Mouse (Mus musculus) hindbrain, embryonic 14.5 days (tissue): ENCODE results near the gene Npas2. TPM values are rescaled to one million over a fixed set of nuclear protein-coding genes. Genes with fewer than 3 reads are reported as not detected.

Experiments
- ATAC-seq: fragments of 200-750 bp; cut with Nextera tagmentation; 2 replicates; pipeline ENCODE4 v1.8.0; 2017; ENCODE audit warnings: moderate number of reproducible peaks, mild to moderate bottlenecking, moderate TSS enrichment, moderate library complexity; ENCODE audit not compliant: low FRiP score
- DNase-seq: peaks from one replicate; pipeline ENCODE4 v3.0.0-alpha.2; 2015; ENCODE audit warnings: low spot score
- H3K27ac ChIP-seq: fragments of 300-500 bp; sonication (generic); 2 replicates; pipeline ENCODE4 v1.5.1; 2014; ENCODE audit warnings: mild to moderate bottlenecking, moderate library complexity
- H3K27me3 ChIP-seq: fragments of 300-500 bp; sonication (generic); 2 replicates; pipeline ENCODE4 v1.6.1; 2014; ENCODE audit warnings: mild to moderate bottlenecking, low read length, mixed read lengths; ENCODE audit not compliant: control insufficient read depth, insufficient read depth
- H3K36me3 ChIP-seq: fragments of 300-500 bp; sonication (generic); replicated peaks from 2 replicates; pipeline ENCODE4 v1.6.1; 2014; ENCODE audit not compliant: control insufficient read depth, insufficient read depth
- H3K4me1 ChIP-seq: fragments of 300-500 bp; sonication (generic); replicated peaks from 2 replicates; pipeline ENCODE4 v1.6.1; 2014; ENCODE audit warnings: antibody characterized with exemption, low read length, mixed read lengths; ENCODE audit not compliant: control insufficient read depth, insufficient read depth
- H3K4me2 ChIP-seq: fragments of 300-500 bp; sonication (generic); replicated peaks from 2 replicates; pipeline ENCODE4 v1.6.1; 2014; ENCODE audit warnings: mild to moderate bottlenecking, moderate library complexity
- H3K4me3 ChIP-seq: fragments of 300-500 bp; sonication (generic); replicated peaks from 2 replicates; pipeline ENCODE4 v1.5.1; 2014; ENCODE audit warnings: mild to moderate bottlenecking, low read length
- H3K9ac ChIP-seq: fragments of 300-500 bp; sonication (generic); 2 replicates; pipeline ENCODE4 v1.6.1; 2014
- H3K9me3 ChIP-seq: fragments of 300-500 bp; sonication (generic); 2 replicates; pipeline ENCODE4 v1.6.1; 2016; ENCODE audit warnings: low read length; ENCODE audit not compliant: control insufficient read depth
- WGBS: fragments of 180-500 bp; shearing (Covaris S2); extraction: QIAGEN DNeasy Blood & Tissue Kit; methylation state at CpG from one replicate; pipeline ENCODE4 v1.1.7; 2014; 5-methylcytosine and 5-hydroxymethylcytosine counted together
- polyA plus RNA-seq: library from polyadenylated mRNA; unstranded; fragments of >200 nt; fragmentation: Nextera tagmentation; extraction: Ambion mirVana; gene quantifications from 2 replicates; pipeline ENCODE4 v1.2.1, GENCODE M21; 2014

Npas2 gene
- polyA plus RNA-seq, 1 experiment from 2014 or later = 0.60 TPM

GRCm38 (mm10) chr1:39266843-39267512 lies 73.4 kb downstream of the Npas2 start:
- H3K27ac ChIP-seq = no peak overlapping the region
- H3K9me3 ChIP-seq = no peaks in the 10 kb centered on the region
- WGBS = 45% methylated on average over 9 of the region's 9 CpGs
- no peak overlapping the region for H3K9ac ChIP-seq
- no peak for ATAC-seq
- H3K36me3 ChIP-seq = no peaks in the 10 kb centered on the region
- no peak overlapping the region for H3K4me3 ChIP-seq
- H3K4me1 ChIP-seq = 0 out of 2 replicates have a peak, but pooled peaks cover 5% of the 10 kb centered on the region
- DNase-seq = no peak
- no peak overlapping the region for H3K4me2 ChIP-seq
- H3K27me3 ChIP-seq = no peaks in the 10 kb centered on the region

- Histone ChIP-seq H3K4me2 (no peak overlapping the region), H3K36me3 (no peaks in the 10 kb centered on the region), H3K9ac (no peak overlapping the region), H3K4me3 (no peak overlapping the region), H3K27ac (no peak overlapping the region), H3K4me1 (no peaks in the 10 kb centered on the region), H3K9me3 (no peaks in the 10 kb centered on the region), H3K27me3 (no peaks in the 10 kb centered on the region)
- ATAC-seq (no peak), DNase-seq (no peak)
- WGBS = 68% methylated on average over 6 of the region's 6 CpGs
Observed at GRCm38 (mm10) chr1:39272976-39273375, 79.4 kb downstream of the Npas2 start.

- no peaks in the 10 kb centered on the region for H3K36me3 ChIP-seq
- no peak overlapping the region for H3K9ac ChIP-seq
- no peak for DNase-seq
- H3K4me1 ChIP-seq = no peaks in the 10 kb centered on the region
- H3K27ac ChIP-seq = no peak overlapping the region
- H3K4me2 ChIP-seq = no peak overlapping the region
- no peak overlapping the region for H3K4me3 ChIP-seq
- 93% methylated on average over 7 of the region's 7 CpGs for WGBS
- H3K9me3 ChIP-seq = no peaks in the 10 kb centered on the region
- no peaks in the 10 kb centered on the region for H3K27me3 ChIP-seq
- no peak for ATAC-seq
Observed at GRCm38 (mm10) chr1:39280391-39280790, 86.9 kb downstream of the Npas2 start.

GRCm38 (mm10) chr1:39280989-39281875 lies 87.7 kb downstream of the Npas2 start:
- H3K36me3 ChIP-seq = no peaks in the 10 kb centered on the region
- H3K9ac ChIP-seq = no peak overlapping the region
- DNase-seq = no peak
- H3K27ac ChIP-seq = no peak overlapping the region
- H3K4me3 ChIP-seq = no peak overlapping the region
- no peak for ATAC-seq
- H3K4me1 ChIP-seq = no peaks in the 10 kb centered on the region
- WGBS = 71% methylated on average over 15 of the region's 15 CpGs
- H3K27me3 ChIP-seq = no peaks in the 10 kb centered on the region
- H3K9me3 ChIP-seq = no peaks in the 10 kb centered on the region
- H3K4me2 ChIP-seq = no peak overlapping the region

- Histone ChIP-seq H3K4me1 (no peaks in the 10 kb centered on the region), H3K4me2 (no peak overlapping the region), H3K9me3 (no peaks in the 10 kb centered on the region), H3K9ac (no peak overlapping the region), H3K36me3 (no peaks in the 10 kb centered on the region), H3K27me3 (no peaks in the 10 kb centered on the region), H3K27ac (no peak overlapping the region), H3K4me3 (no peak overlapping the region)
- no peak for DNase-seq
- WGBS = 71% methylated on average over 5 of the region's 5 CpGs
- no peak for ATAC-seq
Observed at GRCm38 (mm10) chr1:39281888-39282287, 88.4 kb downstream of the Npas2 start.

- H3K9me3 ChIP-seq = no peaks in the 10 kb centered on the region
- no peaks in the 10 kb centered on the region for H3K4me1 ChIP-seq
- DNase-seq = no peak
- WGBS = 82% methylated on average over 7 of the region's 7 CpGs
- no peaks in the 10 kb centered on the region for H3K36me3 ChIP-seq
- H3K9ac ChIP-seq = no peak overlapping the region
- H3K27me3 ChIP-seq = no peaks in the 10 kb centered on the region
- no peak overlapping the region for H3K4me3 ChIP-seq
- no peak overlapping the region for H3K27ac ChIP-seq
- ATAC-seq = no peak
- no peak overlapping the region for H3K4me2 ChIP-seq
Observed at GRCm38 (mm10) chr1:39283323-39283722, 89.8 kb downstream of the Npas2 start.

GRCm38 (mm10) chr1:39284786-39285185 lies 91.3 kb downstream of the Npas2 start:
- H3K4me2 ChIP-seq = no peak overlapping the region
- H3K4me1 ChIP-seq = no peaks in the 10 kb centered on the region
- 82% methylated on average over 16 of the region's 16 CpGs for WGBS
- no peak overlapping the region for H3K9ac ChIP-seq
- ATAC-seq (no peak), DNase-seq (no peak)
- no peaks in the 10 kb centered on the region for H3K36me3 ChIP-seq
- no peaks in the 10 kb centered on the region for H3K27me3 ChIP-seq
- H3K9me3 ChIP-seq = no peaks in the 10 kb centered on the region
- no peak overlapping the region for H3K4me3 ChIP-seq
- no peak overlapping the region for H3K27ac ChIP-seq

- H3K36me3 ChIP-seq = no peaks in the 10 kb centered on the region
- WGBS = 95% methylated on average over 9 of the region's 9 CpGs
- H3K4me1 ChIP-seq = no peaks in the 10 kb centered on the region
- no peaks in the 10 kb centered on the region for H3K27me3 ChIP-seq
- no peak overlapping the region for H3K4me2 ChIP-seq
- no peak overlapping the region for H3K27ac ChIP-seq
- ATAC-seq = no peak
- H3K9ac ChIP-seq = no peak overlapping the region
- DNase-seq = no peak
- H3K4me3 ChIP-seq = no peak overlapping the region
- no peaks in the 10 kb centered on the region for H3K9me3 ChIP-seq
Observed at GRCm38 (mm10) chr1:39287076-39287475, 93.5 kb downstream of the Npas2 start.

GRCm38 (mm10) chr1:39287831-39288230 lies 94.3 kb downstream of the Npas2 start:
- no peak overlapping the region for H3K4me2 ChIP-seq
- no peak overlapping the region for H3K4me3 ChIP-seq
- DNase-seq = no peak
- no peaks in the 10 kb centered on the region for H3K4me1 ChIP-seq
- no peak overlapping the region for H3K9ac ChIP-seq
- ATAC-seq = no peak
- WGBS = 52% methylated on average over 4 of the region's 4 CpGs
- H3K27ac ChIP-seq = no peak overlapping the region
- H3K9me3 ChIP-seq = no peaks in the 10 kb centered on the region
- H3K36me3 ChIP-seq = no peaks in the 10 kb centered on the region
- H3K27me3 ChIP-seq = no peaks in the 10 kb centered on the region
